Mouse (Mus musculus) E14TG2a.4 (cell line): Measurements from ENCODE around the gene Tagap1.
"Not testable (repeated sequence)": the region's sequence is repeated elsewhere in the genome, so short reads cannot be mapped to it uniquely, and the experiment has no call there.

Experiments used
- CTCF ChIP-seq: conservative IDR thresholded peaks from 2 replicates; pipeline ENCODE4 v1.5.1; 2014; ENCODE audit warnings: low read length
- POU5F1 ChIP-seq: IDR thresholded peaks from 2 replicates; pipeline ENCODE4 v1.6.1; 2014; ENCODE audit warnings: low read length, borderline replicate concordance

DNA sequence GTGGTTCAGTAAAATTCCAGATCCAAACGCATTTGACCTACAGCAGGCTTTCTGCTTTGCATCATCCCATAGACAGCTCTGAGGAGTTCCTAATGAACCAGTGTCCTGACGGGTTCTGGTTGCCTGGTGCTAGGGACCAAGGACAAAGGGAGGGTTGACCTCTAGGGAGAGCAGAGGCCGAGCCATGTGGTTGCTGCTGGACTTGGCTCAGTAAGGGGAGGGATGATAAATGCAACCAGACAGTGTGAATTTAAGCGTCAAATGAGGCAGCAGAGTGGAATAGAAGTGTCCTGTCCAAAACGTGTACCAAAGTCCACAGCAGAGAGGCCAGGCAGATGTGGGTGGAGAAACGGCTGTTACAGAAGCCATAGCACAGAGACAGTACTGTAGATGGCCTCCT lies 34.5 kb upstream of the Tagap1 start:
- TF ChIP-seq POU5F1, CTCF: not testable (repeated sequence)
